Mouse (Mus musculus) G1E-ER4 (cell line): ENCODE results near the gene 1700025G04Rik. TPM values are rescaled to one million over a fixed set of nuclear protein-coding genes. Genes with fewer than 3 reads are reported as not detected.

Experiments used
- GATA1 ChIP-seq: IDR thresholded peaks from one replicate; pipeline ENCODE4 v1.8.0; 2012; ENCODE audit warnings: low read length, inconsistent platforms
- polyA plus RNA-seq: library from polyadenylated mRNA; stranded (reverse); fragments of >175 nt; gene quantifications from 2 replicates; pipeline ENCODE4 v1.2.3, GENCODE M21; 2012

The 1700025G04Rik gene
- polyA plus RNA-seq, 1 experiment: not detected

DNA sequence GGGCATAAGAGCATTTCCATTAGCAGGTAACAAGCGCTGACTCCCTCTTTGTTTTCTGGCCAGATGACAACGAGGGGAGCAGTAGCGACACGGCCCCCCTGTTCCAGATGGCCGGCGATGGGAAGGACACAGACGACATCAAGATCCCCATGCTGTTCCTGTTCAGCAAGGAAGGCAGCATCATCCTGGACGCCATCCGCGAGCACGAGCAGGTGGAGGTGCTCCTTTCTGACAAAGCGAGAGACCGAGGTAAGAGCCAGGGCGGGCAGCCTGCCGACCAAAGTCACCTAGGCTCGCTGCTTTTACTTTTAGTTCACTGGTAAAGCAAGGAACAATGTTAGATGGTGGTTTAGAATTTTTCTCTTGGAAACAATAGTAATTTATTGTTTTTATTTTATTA, 278.5 kb downstream of the 1700025G04Rik start:
- no peak for TF ChIP-seq GATA1

- TF ChIP-seq GATA1: no peak
These were observed 279.1 kb downstream of the 1700025G04Rik start for GRCm38 (mm10) chr1:151810628-151811421.

- no peak for TF ChIP-seq GATA1
These were observed 282.6 kb downstream of the 1700025G04Rik start for GRCm38 (mm10) chr1:151807286-151807685.
